Mouse (Mus musculus) lung, adult 2 months (tissue): ENCODE measurements at regions not wholly inside any gene's neighbourhood (a gene's known extent, or its start where the extent isn't known, plus 50 kb on each side); places are given as distances from the start of the nearest gene placed in this dataset.

Experiments
- DNase-seq: peaks from one replicate; pipeline ENCODE4 v3.0.0; 2022
- H3K4me1 ChIP-seq: fragments of 200-500 bp; 2 replicates; pipeline ENCODE4 v1.6.1; 2011; ENCODE audit warnings: low read length; ENCODE audit not compliant: control insufficient read depth, insufficient read depth
- H3K4me3 ChIP-seq: fragments of 200-500 bp; replicated peaks from 2 replicates; pipeline ENCODE3; 2011; ENCODE audit warnings: low read depth, mild to moderate bottlenecking, control low read depth, low read length; ENCODE audit errors: extremely low read depth
- CTCF ChIP-seq: fragments of 200-500 bp; IDR thresholded peaks from 2 replicates; pipeline ENCODE4 v1.5.1; 2011; ENCODE audit warnings: mild to moderate bottlenecking, low read length, control low read depth; ENCODE audit not compliant: insufficient read depth
- POLR2A ChIP-seq: fragments of 200-500 bp; IDR thresholded peaks from 2 replicates; pipeline ENCODE4 v1.6.1; 2011; ENCODE audit warnings: low read depth, mild to moderate bottlenecking, control low read depth, low read length, borderline replicate concordance; ENCODE audit errors: extremely low read depth
- WGBS: fragments of 180-500 bp; shearing (Covaris S2); methylation state at CpG from one replicate; pipeline ENCODE4 v1.1.7; 2018; 5-methylcytosine and 5-hydroxymethylcytosine counted together

- DNase-seq, result no peak
- no peak for TF ChIP-seq CTCF
- no peak for TF ChIP-seq POLR2A
- peaks cover 16% of the 10 kb centered on the region for H3K4me1 ChIP-seq
- 51% methylated on average over 6 of the region's 6 CpGs for WGBS
- H3K4me3 ChIP-seq, result no peak overlapping the region
These were observed 222.5 kb downstream of the Gadd45g start for GRCm38 (mm10) chr13:52068886-52069439.

GRCm38 (mm10) chr13:52069714-52070113, 223.2 kb downstream of the Gadd45g start:
- TF ChIP-seq CTCF, result no peak
- TF ChIP-seq POLR2A, result no peak
- WGBS, result 80% methylated on average over 3 of the region's 3 CpGs
- no peak for DNase-seq
- Histone ChIP-seq H3K4me1 (peaks cover 16% of the 10 kb centered on the region), H3K4me3 (no peak overlapping the region)

- no peak for TF ChIP-seq POLR2A
- TF ChIP-seq CTCF, result no peak
- WGBS, result 75% methylated on average over 19 of the region's 19 CpGs
- no peak for DNase-seq
- peaks cover 16% of the 10 kb centered on the region for H3K4me1 ChIP-seq
- no peak overlapping the region for H3K4me3 ChIP-seq
These were observed 224.5 kb downstream of the Gadd45g start for GRCm38 (mm10) chr13:52070731-52071663.

DNA sequence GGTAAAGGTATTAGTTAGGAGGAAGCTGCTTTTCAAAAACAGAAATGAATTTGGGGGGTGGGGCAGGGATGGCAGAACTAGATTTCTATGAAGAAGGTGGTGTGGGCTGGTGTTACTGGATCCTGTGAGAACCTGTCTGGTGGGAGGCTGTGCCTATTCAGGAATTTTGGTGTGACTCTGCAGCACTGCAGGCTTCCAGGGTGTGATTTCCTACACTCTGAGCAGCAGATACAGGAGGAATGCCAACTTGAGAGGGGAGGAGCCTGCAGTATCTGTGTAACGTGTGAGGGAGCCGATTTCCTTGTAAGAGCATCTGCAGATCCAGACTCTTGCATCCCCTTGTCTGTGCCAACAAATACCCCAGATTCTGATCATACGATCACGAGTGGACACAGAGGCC, 231.1 kb downstream of the Gadd45g start:
- Histone ChIP-seq H3K4me3 (no peak overlapping the region), H3K4me1 (peaks cover 14% of the 10 kb centered on the region; the same call in 1 of the 2 replicates)
- DNase-seq, result no peak
- 71% methylated on average over 4 of the region's 4 CpGs for WGBS
- TF ChIP-seq POLR2A (no peak), CTCF (no peak)

- 50% methylated on average over 6 of the region's 6 CpGs for WGBS
- no peak for DNase-seq
- no peak overlapping the region for H3K4me3 ChIP-seq
- H3K4me1 ChIP-seq, result peaks cover 14% of the 10 kb centered on the region; the same call in 1 of the 2 replicates
- TF ChIP-seq POLR2A (no peak), CTCF (no peak)
These were observed 232.1 kb downstream of the Gadd45g start for GRCm38 (mm10) chr13:52078561-52078960.

DNA sequence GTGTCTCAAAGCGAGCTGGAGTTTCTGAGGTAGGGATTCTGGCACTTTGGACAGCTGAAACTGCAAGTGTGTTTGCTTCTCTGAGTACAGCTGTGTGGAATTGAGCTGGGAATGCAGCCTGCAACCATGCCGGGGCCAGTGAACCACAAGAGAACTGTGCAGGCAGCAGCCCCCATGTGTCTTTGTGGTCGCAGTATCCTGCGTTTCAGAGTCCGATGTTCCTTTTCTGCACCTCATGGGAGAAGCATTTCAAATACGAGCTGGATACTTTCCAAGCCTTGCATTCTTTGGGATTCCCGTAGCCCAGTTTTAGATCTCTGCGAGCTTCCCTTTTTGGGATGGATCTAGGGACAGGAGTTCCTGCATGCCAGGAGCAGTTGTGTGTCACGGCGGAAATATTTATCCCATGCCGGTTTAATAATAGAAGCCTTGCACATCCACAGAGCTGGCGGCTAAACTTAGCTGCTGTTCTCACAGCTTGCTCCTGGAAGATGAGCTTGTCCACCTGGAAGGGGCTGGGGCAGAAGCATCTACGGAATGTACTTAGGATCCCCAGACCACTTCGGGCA, 233.3 kb downstream of the Gadd45g start:
- H3K4me3 ChIP-seq, result no peak overlapping the region
- peaks cover 16% of the 10 kb centered on the region for H3K4me1 ChIP-seq
- WGBS, result 22% methylated on average over 14 of the region's 14 CpGs
- DNase-seq, result no peak
- TF ChIP-seq CTCF, result no peak
- no peak for TF ChIP-seq POLR2A

- DNase-seq, result no peak
- H3K4me1 ChIP-seq, result peaks cover 14% of the 10 kb centered on the region
- H3K4me3 ChIP-seq, result no peak overlapping the region
- 71% methylated on average over 9 of the region's 9 CpGs for WGBS
- TF ChIP-seq CTCF, result no peak
- no peak for TF ChIP-seq POLR2A
These were observed 237.3 kb downstream of the Gadd45g start for GRCm38 (mm10) chr13:52083601-52084455.

GRCm38 (mm10) chr13:52085110-52085509, 238.6 kb downstream of the Gadd45g start:
- no peak for DNase-seq
- Histone ChIP-seq H3K4me3 (no peak overlapping the region), H3K4me1 (peaks cover 3% of the 10 kb centered on the region; the same call in 1 of the 2 replicates)
- 48% methylated on average over 3 of the region's 3 CpGs for WGBS
- TF ChIP-seq CTCF, result no peak
- TF ChIP-seq POLR2A, result no peak

DNA sequence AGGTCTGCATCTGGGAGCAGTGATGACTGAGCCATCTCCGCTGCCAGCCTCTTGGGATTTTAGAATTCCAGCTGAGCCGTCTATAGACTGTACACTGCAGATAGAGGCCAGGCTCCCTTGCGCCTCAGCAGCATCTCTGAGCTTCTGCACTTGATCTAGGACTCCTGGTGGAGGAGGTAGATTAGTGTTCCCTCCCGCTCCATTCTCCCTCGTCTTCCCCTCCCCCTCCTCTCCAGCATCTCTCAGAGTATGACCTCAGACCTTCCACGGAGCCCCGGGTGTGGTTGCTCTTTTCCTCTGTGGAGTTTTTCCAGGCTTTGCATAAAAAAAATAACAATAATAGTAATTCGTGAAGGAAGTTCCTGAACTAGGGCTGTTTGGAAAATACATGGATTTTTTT, 241.8 kb downstream of the Gadd45g start:
- Histone ChIP-seq H3K4me3 (no peak overlapping the region), H3K4me1 (peaks cover 3% of the 10 kb centered on the region; the same call in 1 of the 2 replicates)
- DNase-seq, result no peak
- TF ChIP-seq CTCF (no peak), POLR2A (no peak)
- WGBS, result 39% methylated on average over 8 of the region's 8 CpGs
